Mouse (Mus musculus): Measurements from ENCODE around the gene Sult2b1. TPM values are rescaled to one million over a fixed set of nuclear protein-coding genes. Genes with fewer than 3 reads are reported as not detected.

The Sult2b1 gene
- polyA plus RNA-seq, 1 experiment from 2014 or later = 9.7 TPM

- H3K4me1 ChIP-seq (ENCODE audit: control insufficient read depth, insufficient read depth, low read length) = no peaks in the 10 kb centered on the region; the same call in 1 of the 2 replicates
- no peaks in the 10 kb centered on the region for H3K36me3 ChIP-seq (ENCODE audit: control insufficient read depth, insufficient read depth, low read length)
- no peak overlapping the region for H3K9ac ChIP-seq (replicated peaks; ENCODE audit: low read depth, low read length)
- peak overlapping the region; percentile 23 for H3K4me2 ChIP-seq (ENCODE audit: low read depth, low read length)
- no peak overlapping the region for H3K4me3 ChIP-seq (ENCODE audit: low read depth, low read length)
- no peak overlapping the region for H3K27ac ChIP-seq (ENCODE audit: low read depth, low read length)
- no peaks in the 10 kb centered on the region for H3K9me3 ChIP-seq (ENCODE audit: control insufficient read depth, low read length)
- no peaks in the 10 kb centered on the region for H3K27me3 ChIP-seq (ENCODE audit: control insufficient read depth, insufficient read depth, low read length)
- 30% methylated on average over 14 of the region's 14 CpGs for WGBS
- ATAC-seq (ENCODE audit: low read depth) = peak; percentile 64; the same call in 1 of the 2 replicates
Measured at GRCm38 (mm10) chr7:45682144-45683126, 102.0 kb downstream of the Sult2b1 start.

GRCm38 (mm10) chr7:45681046-45681736, 103.3 kb downstream of the Sult2b1 start:
- Histone ChIP-seq H3K9me3 (ENCODE audit: control insufficient read depth, low read length) (no peaks in the 10 kb centered on the region), H3K4me1 (ENCODE audit: control insufficient read depth, insufficient read depth, low read length) (no peaks in the 10 kb centered on the region; the same call in 1 of the 2 replicates), H3K27ac (ENCODE audit: low read depth, low read length) (no peak overlapping the region), H3K4me2 (ENCODE audit: low read depth, low read length) (no peak overlapping the region), H3K9ac (replicated peaks; ENCODE audit: low read depth, low read length) (no peak overlapping the region), H3K27me3 (ENCODE audit: control insufficient read depth, insufficient read depth, low read length) (no peaks in the 10 kb centered on the region), H3K4me3 (ENCODE audit: low read depth, low read length) (no peak overlapping the region), H3K36me3 (ENCODE audit: control insufficient read depth, insufficient read depth, low read length) (no peaks in the 10 kb centered on the region)
- ATAC-seq (ENCODE audit: low read depth) = no peak
- WGBS = 88% methylated on average over 8 of the region's 8 CpGs

Other genes starting within 250 kb of the Sult2b1 start
- 0.40 and 0.60 TPM in 2 replicates for gene Hsd17b14, start 229.8 kb downstream of the Sult2b1 start, polyA plus RNA-seq (2014; fragmentation: Nextera tagmentation; extraction: Ambion mirVana)
- 15.8 and 19.2 TPM in 2 replicates for gene Bcat2, start 214.5 kb downstream of the Sult2b1 start, polyA plus RNA-seq (2014; fragmentation: Nextera tagmentation; extraction: Ambion mirVana)
- not detected in 2 replicates for gene Fgf21, start 169.2 kb downstream of the Sult2b1 start, polyA plus RNA-seq (2014; fragmentation: Nextera tagmentation; extraction: Ambion mirVana)
- not detected in 2 replicates for gene Fut1, start 167.4 kb downstream of the Sult2b1 start, polyA plus RNA-seq (2014; fragmentation: Nextera tagmentation; extraction: Ambion mirVana)
- not detected in 2 replicates for gene Izumo1, start 162.9 kb downstream of the Sult2b1 start, polyA plus RNA-seq (2014; fragmentation: Nextera tagmentation; extraction: Ambion mirVana)
- 12.8 and 14.2 TPM in 2 replicates for gene Rasip1, start 157.2 kb downstream of the Sult2b1 start, polyA plus RNA-seq (2014; fragmentation: Nextera tagmentation; extraction: Ambion mirVana)
- 2.6 and 3.0 TPM in 2 replicates for gene Mamstr, start 144.7 kb downstream of the Sult2b1 start, polyA plus RNA-seq (2014; fragmentation: Nextera tagmentation; extraction: Ambion mirVana)
- gene Fut2, start 118.3 kb downstream of the Sult2b1 start, polyA plus RNA-seq (2014; fragmentation: Nextera tagmentation; extraction: Ambion mirVana) = 0.15 and 0.51 TPM in 2 replicates
- gene Ntn5, start 100.6 kb downstream of the Sult2b1 start, polyA plus RNA-seq (2014; fragmentation: Nextera tagmentation; extraction: Ambion mirVana) = 1.8 TPM in 1 of 2 replicates, not detected in the other
- gene Sec1, start 90.3 kb downstream of the Sult2b1 start, polyA plus RNA-seq (2014; fragmentation: Nextera tagmentation; extraction: Ambion mirVana) = 0.13 and 0.54 TPM in 2 replicates
- 31.9 and 32.8 TPM in 2 replicates for gene Car11, start 84.8 kb downstream of the Sult2b1 start, polyA plus RNA-seq (2014; fragmentation: Nextera tagmentation; extraction: Ambion mirVana)
- 2.5 and 2.6 TPM in 2 replicates for gene Dbp, start 79.6 kb downstream of the Sult2b1 start, polyA plus RNA-seq (2014; fragmentation: Nextera tagmentation; extraction: Ambion mirVana)
- 603 and 609 TPM in 2 replicates for gene Rpl18, start 69.2 kb downstream of the Sult2b1 start, polyA plus RNA-seq (2014; fragmentation: Nextera tagmentation; extraction: Ambion mirVana)
- 15.6 and 19.1 TPM in 2 replicates for gene Sphk2, start 66.7 kb downstream of the Sult2b1 start, polyA plus RNA-seq (2014; fragmentation: Nextera tagmentation; extraction: Ambion mirVana)
- 0.17 and 0.24 TPM in 2 replicates for gene Fam83e, start 63.5 kb downstream of the Sult2b1 start, polyA plus RNA-seq (2014; fragmentation: Nextera tagmentation; extraction: Ambion mirVana)
- not detected in 2 replicates for gene Spaca4, start 58.9 kb downstream of the Sult2b1 start, polyA plus RNA-seq (2014; fragmentation: Nextera tagmentation; extraction: Ambion mirVana)
- 21.2 and 32.3 TPM in 2 replicates for gene Lmtk3, start 931 bp downstream of the Sult2b1 start, polyA plus RNA-seq (2014; fragmentation: Nextera tagmentation; extraction: Ambion mirVana)
- 223 and 266 TPM in 2 replicates for gene Cyth2, start 29.9 kb upstream of the Sult2b1 start, polyA plus RNA-seq (2014; fragmentation: Nextera tagmentation; extraction: Ambion mirVana)
- gene Kcnj14, start 40.1 kb upstream of the Sult2b1 start, polyA plus RNA-seq (2014; fragmentation: Nextera tagmentation; extraction: Ambion mirVana) = 1.1 and 1.3 TPM in 2 replicates
- gene Grwd1, start 46.3 kb upstream of the Sult2b1 start, polyA plus RNA-seq (2014; fragmentation: Nextera tagmentation; extraction: Ambion mirVana) = 39.0 and 40.5 TPM in 2 replicates
- gene Kdelr1, start 88.1 kb upstream of the Sult2b1 start, polyA plus RNA-seq (2014; fragmentation: Nextera tagmentation; extraction: Ambion mirVana) = 67.9 and 98.6 TPM in 2 replicates
- gene Grin2d, start 93.7 kb upstream of the Sult2b1 start, polyA plus RNA-seq (2014; fragmentation: Nextera tagmentation; extraction: Ambion mirVana) = 3.4 and 4.3 TPM in 2 replicates
- gene Syngr4, start 112.0 kb upstream of the Sult2b1 start, polyA plus RNA-seq (2014; fragmentation: Nextera tagmentation; extraction: Ambion mirVana) = 0.37 TPM in 1 of 2 replicates, not detected in the other
- gene Tmem143, start 112.3 kb upstream of the Sult2b1 start, polyA plus RNA-seq (2014; fragmentation: Nextera tagmentation; extraction: Ambion mirVana) = 4.0 and 4.8 TPM in 2 replicates
- 5.3 and 36.4 TPM in 2 replicates for gene Emp3, start 136.7 kb upstream of the Sult2b1 start, polyA plus RNA-seq (2014; fragmentation: Nextera tagmentation; extraction: Ambion mirVana)
- gene Ccdc114, start 139.4 kb upstream of the Sult2b1 start, polyA plus RNA-seq (2014; fragmentation: Nextera tagmentation; extraction: Ambion mirVana) = 3.8 and 4.0 TPM in 2 replicates
- 0.37 and 0.40 TPM in 2 replicates for gene Abcc6, start 245.6 kb upstream of the Sult2b1 start, polyA plus RNA-seq (2014; fragmentation: Nextera tagmentation; extraction: Ambion mirVana)
- gene Nomo1, start 249.0 kb upstream of the Sult2b1 start, polyA plus RNA-seq (2014; fragmentation: Nextera tagmentation; extraction: Ambion mirVana) = 26.0 and 28.5 TPM in 2 replicates